Comparison of ENCODE assay signal across 10 mouse cellular contexts in the genomic region with DNA sequence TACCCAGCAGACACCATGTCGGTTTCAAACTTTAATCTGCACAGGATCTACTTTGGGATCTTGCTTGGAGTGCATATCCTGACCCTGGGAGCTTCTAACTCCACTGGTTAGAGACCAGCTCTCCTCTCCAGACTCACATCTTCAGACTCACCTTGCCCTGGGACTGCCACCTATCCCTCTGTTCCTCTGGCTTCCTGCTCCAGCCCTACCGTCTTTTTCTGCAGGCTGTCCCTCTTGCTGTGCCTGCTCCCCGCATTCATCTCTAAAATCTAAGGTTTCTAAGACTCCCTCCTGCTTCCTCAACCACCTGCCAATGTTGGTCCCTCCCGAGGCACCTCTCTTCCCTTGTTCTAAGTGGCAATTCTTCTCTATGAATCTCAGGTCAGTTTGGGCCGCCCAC.
DNase-seq lines count a peak whose midpoint lies in the region; ATAC-seq lines count a peak whose summit lies in the region.
"Had no signal": no experiment of that assay in that cellular context is flagged by ENCODE, and none has a peak within 500 bp of the region (broad histone marks: within the 10 kb centered on the region; RNA-seq: fewer than 3 reads in every experiment).

No protein-coding gene starts in this region.

- DNase-seq in heart, embryonic 10.5 days (ENCODE audit: low spot score), result peak; percentile 83
- DNase-seq in heart, postnatal 36 days, result no peak
- peak; percentile 30 for DNase-seq in Muller cell, postnatal 12 days (ENCODE audit: inconsistent ontology term)
- peak; percentile 45 for DNase-seq in gastrocnemius, postnatal 10 days
- DNase-seq in limb, embryonic 11.5 days (ENCODE audit: low spot score), result peak; percentile 82
- no peak for DNase-seq in layer of hippocampus, adult 18-20 months (ENCODE audit: low spot score in 2 of 2)
- DNase-seq in layer of hippocampus, adult 11-12 months (ENCODE audit: low spot score), result no peak

- H3K4me1 ChIP-seq in heart, embryonic 10.5 days, result peaks cover 13% of the 10 kb centered on the region
- no peaks in the 10 kb centered on the region for H3K4me1 ChIP-seq in limb, embryonic 11.5 days (ENCODE audit: control insufficient read depth, insufficient read depth, low read length)

- no peaks in the 10 kb centered on the region for H3K9me3 ChIP-seq in heart, embryonic 10.5 days
- no peaks in the 10 kb centered on the region; the same call in 1 of the 2 replicates for H3K9me3 ChIP-seq in limb, embryonic 11.5 days (ENCODE audit: control insufficient read depth, low read length)
- H3K9me3 ChIP-seq: embryonic facial prominence, embryonic 13.5 days had no signal

- peak overlapping the region; percentile 19; the same call in 1 of the 2 replicates for H3K27ac ChIP-seq in heart, embryonic 10.5 days
- H3K27ac ChIP-seq in limb, embryonic 11.5 days (replicated peaks; ENCODE audit: low read depth, low read length), result no peak overlapping the region
- H3K27ac ChIP-seq: embryonic facial prominence, embryonic 13.5 days had no signal

- no peak overlapping the region for H3K4me3 ChIP-seq in heart, embryonic 10.5 days
- H3K4me3 ChIP-seq in limb, embryonic 11.5 days (ENCODE audit: low read depth, low read length), result no peak overlapping the region
- H3K4me3 ChIP-seq: embryonic facial prominence, embryonic 13.5 days; myocyte had no signal

- no peak overlapping the region for H3K4me2 ChIP-seq in limb, embryonic 11.5 days (ENCODE audit: low read depth, severe bottlenecking)
- H3K4me2 ChIP-seq: embryonic facial prominence, embryonic 13.5 days had no signal

- WGBS in heart, embryonic 10.5 days, result 17% methylated on average over 5 of the region's 5 CpGs
- WGBS in limb, embryonic 11.5 days, result 18% methylated on average over 5 of the region's 5 CpGs

- no peak overlapping the region for H3K9ac ChIP-seq in limb, embryonic 11.5 days (ENCODE audit: low read length)
- H3K9ac ChIP-seq: embryonic facial prominence, embryonic 13.5 days had no signal

- H3K36me3 ChIP-seq in heart, embryonic 10.5 days, result no peaks in the 10 kb centered on the region
- no peaks in the 10 kb centered on the region for H3K36me3 ChIP-seq in limb, embryonic 11.5 days (ENCODE audit: control insufficient read depth, insufficient read depth, low read length)
- H3K36me3 ChIP-seq: embryonic facial prominence, embryonic 13.5 days had no signal

- intact Hi-C loops in heart, postnatal 36 days (cut with DNase I), result no loop called here

- no peaks in the 10 kb centered on the region for H3K27me3 ChIP-seq in heart, embryonic 10.5 days (ENCODE audit: insufficient read depth, poor library complexity, severe bottlenecking)
- no peaks in the 10 kb centered on the region for H3K27me3 ChIP-seq in limb, embryonic 11.5 days (ENCODE audit: control insufficient read depth, insufficient read depth, low read length)
- H3K27me3 ChIP-seq: embryonic facial prominence, embryonic 13.5 days had no signal

- no peak for ATAC-seq in limb, embryonic 11.5 days (ENCODE audit: insufficient number of reproducible peaks, low FRiP score, low TSS enrichment, low read depth)
- no peak for ATAC-seq in erythroid progenitor cell, adult 5-6 weeks (replicated peaks; ENCODE audit: low FRiP score, poor library complexity, severe bottlenecking)

Comparison
In these comparisons a context has a peak if more than half of its experiments do, and no peak if none do; other contexts are left out.
1. DNase-seq: peak in heart, embryonic 10.5 days (single experiment), Muller cell, postnatal 12 days (single experiment), gastrocnemius, postnatal 10 days (single experiment) and limb, embryonic 11.5 days (single experiment); none in heart, postnatal 36 days (0 of 2), layer of hippocampus, adult 18-20 months (0 of 2) and layer of hippocampus, adult 11-12 months (single experiment).